Mouse (Mus musculus) kidney, adult 2 months (tissue): ENCODE results near the gene Cenpn.

Source experiments
- CTCF ChIP-seq: fragments of 200-500 bp; conservative IDR thresholded peaks from 2 replicates; pipeline ENCODE4 v1.5.1; 2011; ENCODE audit warnings: low read depth, mild to moderate bottlenecking, control low read depth, low read length, moderate library complexity, mixed read lengths; ENCODE audit not compliant: insufficient read depth, insufficient read length
- POLR2A ChIP-seq: fragments of 200-500 bp; IDR thresholded peaks from one replicate; pipeline ENCODE4 v1.6.1; 2011; ENCODE audit warnings: low read depth, low read length, control low read depth

DNA sequence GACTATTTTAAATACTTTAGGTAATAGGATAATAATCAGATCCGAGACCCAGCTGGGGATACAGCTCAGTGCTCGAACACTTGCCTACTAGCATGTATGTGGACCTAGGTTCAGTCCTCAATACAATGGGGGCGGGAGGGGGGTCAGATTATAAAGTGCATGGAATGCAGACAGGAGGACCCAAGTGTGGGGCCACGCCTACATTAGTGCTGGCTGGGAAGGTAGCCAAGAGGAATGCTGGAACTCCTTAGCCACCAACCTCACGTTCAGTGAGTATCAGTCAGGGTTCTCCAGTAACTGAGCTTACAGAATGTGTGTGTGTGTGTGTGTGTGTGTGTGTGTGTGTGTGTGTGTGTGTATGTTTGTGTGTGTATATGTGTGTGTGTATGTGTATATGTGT is 29.8 kb downstream of the Cenpn start:
- TF ChIP-seq POLR2A (no peak), CTCF (no peak)
